Mouse (Mus musculus): ENCODE data around the gene Gm28363. TPM values are rescaled to one million over a fixed set of nuclear protein-coding genes. Genes with fewer than 3 reads are reported as not detected.
"Not testable (repeated sequence)": the region's sequence is repeated elsewhere in the genome, so short reads cannot be mapped to it uniquely, and the experiment has no call there.

Gm28363 gene
- not detected for total RNA-seq (2021)
- long read RNA-seq, experiment 1, result 0 reads
- long read RNA-seq, experiment 2, result 0 reads

- not testable (repeated sequence) for DNase-seq (ENCODE audit: low spot score in 2 of 2)
These were observed at the start of gene Gm28363 for GRCm38 (mm10) chr1:117696831-117697230. TSS of gene Gm28363 (plus strand) at chr1:117697131.

- not testable (repeated sequence) for DNase-seq (ENCODE audit: low spot score in 2 of 2)
These were observed 46.7 kb upstream of the Gm28363 start for GRCm38 (mm10) chr1:117650236-117650635.

Other genes starting within 250 kb of the Gm28363 start
- not detected for gene B020011L13Rik, start 84.0 kb downstream of the Gm28363 start, total RNA-seq (2021)
- not detected for gene Gm28360, start 132.9 kb downstream of the Gm28363 start, total RNA-seq (2021)
- gene Gm28168, start 230.9 kb downstream of the Gm28363 start, total RNA-seq (2021), result not detected